Mouse (Mus musculus): ENCODE measurements around the gene Slc23a4.

The Slc23a4 gene

DNA sequence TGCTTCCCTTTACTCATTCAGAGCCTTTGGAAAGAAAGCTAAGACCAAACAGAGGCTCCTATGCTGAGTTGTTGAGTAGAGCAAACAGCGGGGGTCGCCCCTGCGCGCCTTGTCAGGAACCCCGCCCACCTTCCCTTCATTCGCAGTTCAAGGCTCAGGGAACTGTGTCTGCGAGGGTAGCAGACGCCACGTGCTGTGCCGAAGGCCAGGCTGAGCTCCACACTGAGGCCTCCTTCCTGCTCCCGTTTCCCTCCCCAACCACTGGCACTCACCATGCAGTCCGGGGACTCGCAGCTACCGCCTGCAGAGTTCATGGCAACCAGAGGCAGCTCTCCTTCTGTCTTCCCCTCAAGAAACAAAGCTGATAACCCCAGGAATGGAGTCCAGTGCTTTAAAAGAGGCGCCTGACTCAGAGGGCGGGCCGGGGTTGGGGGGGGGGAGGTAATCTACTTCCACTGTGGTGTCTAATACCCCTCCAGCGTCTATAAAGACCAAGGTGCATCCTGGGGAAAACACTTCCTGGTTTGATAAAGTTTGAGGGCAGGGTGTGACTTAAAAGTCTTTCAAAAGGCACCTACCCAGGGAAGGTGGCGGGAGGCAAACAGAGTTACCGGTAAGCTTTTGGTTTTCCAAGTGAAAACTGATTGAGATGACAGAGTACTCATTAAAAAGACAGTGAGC lies at the start of gene Slc23a4:
TSS of gene Slc23a4 (minus strand) at position 324 of the 681 bp plus-strand sequence.
- no peak for DNase-seq

DNA sequence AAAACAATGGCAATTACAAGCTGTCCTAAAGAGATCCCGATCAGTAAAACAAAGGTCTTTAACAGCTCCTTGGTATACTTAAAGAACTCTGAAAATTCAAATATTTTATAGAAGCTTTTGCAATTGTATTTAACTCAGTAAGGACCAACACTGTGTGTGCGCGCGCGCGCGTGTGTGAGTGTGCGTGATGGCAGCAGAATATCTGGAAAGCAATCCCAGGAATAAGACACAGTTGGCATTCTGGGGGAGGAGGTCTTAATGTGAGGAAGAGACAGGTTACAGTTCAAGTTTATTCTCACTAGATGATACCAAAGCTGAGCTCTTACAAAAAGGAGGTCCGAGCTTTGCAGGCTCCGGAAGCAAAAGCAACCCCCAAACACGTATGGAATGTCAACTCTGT lies 45.1 kb upstream of the Slc23a4 start:
- DNase-seq, result no peak

DNA sequence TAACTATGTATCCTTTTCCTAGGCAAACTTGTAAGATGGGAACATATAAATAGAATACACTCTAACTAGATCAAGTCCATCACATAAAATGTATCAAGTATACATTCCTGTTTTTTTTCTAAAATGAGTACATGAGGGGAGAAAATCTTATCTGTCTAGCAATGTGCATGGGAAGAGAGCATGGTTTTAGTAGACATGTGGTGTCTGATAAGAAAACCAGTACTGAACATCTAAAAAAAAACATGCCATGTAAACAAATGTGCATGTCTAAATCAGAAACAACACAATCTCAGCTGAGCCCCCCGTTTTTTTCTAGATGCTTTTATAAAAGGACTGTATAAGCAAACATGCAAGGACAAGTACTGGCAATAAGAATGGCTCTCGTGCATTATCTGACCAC lies 44.5 kb upstream of the Slc23a4 start:
- no peak for DNase-seq

DNA sequence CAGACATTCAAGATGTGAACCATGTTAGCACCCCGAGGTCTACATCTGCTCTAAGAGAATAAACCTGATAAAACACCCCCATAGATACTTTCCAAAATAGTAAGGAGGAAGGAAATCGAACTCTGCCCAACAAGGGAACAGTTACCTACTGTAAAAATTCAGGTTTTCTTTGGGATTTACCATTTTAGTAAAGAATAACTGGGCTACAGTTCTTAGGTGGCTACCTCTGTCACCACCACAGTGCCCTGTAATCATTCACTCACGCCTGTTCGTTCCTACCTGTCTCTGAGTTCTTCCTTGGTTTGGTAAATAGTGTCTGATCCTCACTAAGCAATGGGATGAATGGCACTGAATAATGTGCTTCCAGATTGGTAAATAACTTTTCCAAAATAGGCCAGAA lies 42.6 kb upstream of the Slc23a4 start:
- DNase-seq, result no peak

DNA sequence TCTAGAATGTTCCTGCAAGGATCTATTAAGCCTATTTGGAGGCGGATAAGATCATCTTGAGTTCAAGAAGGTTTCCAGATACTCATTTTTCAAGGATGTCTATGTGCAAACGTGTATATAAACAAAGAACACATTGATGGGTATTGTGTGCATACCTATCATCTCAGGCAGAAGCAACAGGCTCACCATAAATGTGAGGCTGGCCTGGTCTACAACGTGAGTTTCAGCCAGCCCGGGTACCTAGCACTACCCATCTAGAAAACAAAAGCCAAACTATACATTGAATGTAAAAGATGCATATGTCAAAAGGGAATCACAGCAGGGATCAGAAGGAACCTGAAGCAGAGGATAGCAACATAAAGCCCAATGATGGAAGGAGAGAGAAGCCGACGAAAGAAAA lies 42.0 kb upstream of the Slc23a4 start:
- no peak for DNase-seq

DNA sequence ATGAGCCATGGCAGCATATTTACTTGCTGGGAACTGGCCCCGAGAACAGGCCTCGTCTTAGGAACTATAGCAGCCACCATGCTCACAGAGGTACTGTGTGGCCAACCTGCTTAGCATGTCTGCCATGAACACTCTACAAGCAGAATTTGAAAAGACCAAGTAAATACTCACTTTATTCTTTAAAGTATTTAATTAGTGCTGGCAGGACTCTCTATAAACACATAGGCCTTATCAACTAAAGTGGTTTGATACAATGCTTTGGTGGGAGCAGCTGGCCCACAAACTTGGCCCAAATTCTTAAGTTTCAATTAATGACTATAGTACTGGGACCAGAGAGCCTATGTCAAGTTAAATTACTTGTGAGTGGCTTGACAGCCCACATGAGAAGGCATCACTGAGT lies 39.8 kb upstream of the Slc23a4 start:
- DNase-seq, result no peak

DNA sequence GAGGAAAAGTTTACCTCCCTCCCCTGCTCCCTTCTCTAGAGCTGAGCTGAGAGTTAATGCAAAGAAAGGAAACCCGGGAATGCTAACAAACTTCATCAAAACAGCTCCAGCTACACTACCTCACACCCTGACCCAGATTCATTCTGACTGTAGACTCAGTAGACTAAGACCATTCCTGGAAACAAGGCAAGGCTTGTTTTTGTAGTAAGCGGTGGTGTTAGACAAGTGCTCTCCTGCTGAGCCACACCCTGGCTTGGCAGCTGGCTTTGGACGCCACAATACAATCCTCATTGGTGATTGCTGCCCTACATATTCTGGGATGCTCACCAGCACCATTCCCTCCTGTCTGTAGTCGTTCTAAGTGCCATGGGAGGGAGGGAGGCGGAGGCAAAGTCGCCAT lies 39.1 kb upstream of the Slc23a4 start:
- no peak for DNase-seq

DNA sequence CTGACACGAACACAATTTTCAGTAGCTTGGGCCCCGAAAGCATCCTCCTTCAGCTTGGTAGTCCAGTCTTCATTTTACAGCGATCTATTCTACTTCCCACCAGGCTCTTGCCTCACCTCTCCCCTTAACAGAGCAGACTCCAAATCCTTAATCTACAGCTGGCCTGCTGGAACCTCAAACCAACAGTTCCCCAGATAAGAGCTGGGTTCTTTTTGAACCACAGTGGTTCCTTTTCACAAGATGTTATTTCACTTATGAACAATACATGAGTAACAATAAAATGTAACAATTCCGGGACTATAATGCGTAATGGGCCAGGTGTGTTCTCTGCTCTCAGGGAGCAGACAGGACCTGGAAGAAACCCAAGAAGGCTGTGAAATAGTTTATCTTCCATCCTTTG lies 28.4 kb upstream of the Slc23a4 start:
- DNase-seq, result no peak

DNA sequence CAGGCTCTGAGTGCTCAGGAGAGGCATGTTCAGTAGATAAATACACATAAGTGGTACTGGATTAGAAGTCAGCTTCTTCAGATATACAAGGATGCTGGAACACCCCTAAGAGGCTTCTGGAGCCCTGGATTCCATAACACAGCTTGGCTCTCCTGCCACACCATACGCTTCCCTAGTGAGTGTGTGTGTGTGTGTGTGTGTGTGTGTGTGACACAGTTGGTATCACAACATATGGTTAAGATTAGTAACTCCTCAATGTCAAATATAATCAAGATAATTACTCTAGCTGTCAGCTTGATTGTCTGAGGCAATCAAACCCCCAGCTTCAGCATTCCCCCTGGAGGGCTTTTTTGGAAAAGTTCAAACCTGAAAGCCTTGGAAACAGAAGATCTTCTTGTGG lies 23.7 kb upstream of the Slc23a4 start:
- DNase-seq, result no peak

DNA sequence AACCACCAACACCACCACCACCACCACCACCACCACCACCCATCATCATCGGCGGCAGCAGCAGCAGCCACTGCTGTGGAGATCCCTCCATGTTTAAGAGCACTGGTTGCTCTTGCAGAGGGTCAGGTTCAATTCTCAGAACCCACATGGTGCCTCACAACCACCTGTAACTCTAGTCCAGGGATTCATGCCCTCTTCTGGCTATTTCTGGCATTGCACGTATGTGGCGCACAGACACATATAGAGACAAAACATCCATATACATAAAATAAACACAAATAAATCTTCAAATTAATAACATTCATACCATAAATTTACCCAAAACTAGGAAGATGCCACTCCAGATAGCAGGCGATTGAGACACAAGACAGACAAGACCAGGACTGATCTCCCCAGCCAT lies 22.5 kb upstream of the Slc23a4 start:
- DNase-seq, result no peak

DNA sequence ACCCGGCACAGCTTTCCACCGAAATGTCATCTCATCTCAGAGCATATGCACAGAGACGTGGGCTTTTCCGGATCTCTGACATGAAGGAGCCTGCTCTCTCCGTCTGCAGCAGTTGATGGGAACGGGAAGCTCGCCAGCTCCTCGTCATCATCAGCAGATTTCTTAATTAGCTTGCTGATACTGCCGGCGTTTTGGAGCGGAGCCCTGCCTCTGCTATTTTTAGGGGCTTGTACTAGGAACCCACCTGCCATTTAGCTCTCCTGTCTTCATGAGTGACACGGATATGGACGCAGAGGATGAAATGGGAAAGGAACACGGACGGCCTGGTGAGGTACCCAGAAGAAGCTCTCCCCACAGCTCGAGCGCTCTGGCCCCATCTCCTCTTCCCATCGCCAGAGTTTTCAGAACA lies 14.1 kb upstream of the Slc23a4 start:
- DNase-seq, result no peak

DNA sequence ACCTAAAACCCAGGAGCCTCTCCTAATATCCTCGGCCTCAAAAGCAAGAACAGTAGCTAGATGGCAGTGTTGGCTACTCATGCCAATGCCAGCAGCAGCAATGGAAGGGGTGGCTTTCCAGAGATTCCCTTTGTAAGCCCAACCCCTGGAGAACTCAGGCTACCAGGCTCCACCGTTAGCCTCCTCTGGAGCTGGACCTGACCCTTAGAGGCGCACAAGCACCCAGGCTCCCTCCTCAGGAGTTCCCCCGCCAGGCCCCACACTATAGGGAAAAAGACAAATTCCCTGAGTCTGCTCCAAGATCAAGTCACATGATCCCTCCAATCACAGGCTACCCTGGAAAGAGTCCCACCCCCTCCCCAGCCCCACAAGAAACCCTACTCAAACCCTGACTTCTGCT lies 10.9 kb upstream of the Slc23a4 start:
- DNase-seq, result no peak

DNA sequence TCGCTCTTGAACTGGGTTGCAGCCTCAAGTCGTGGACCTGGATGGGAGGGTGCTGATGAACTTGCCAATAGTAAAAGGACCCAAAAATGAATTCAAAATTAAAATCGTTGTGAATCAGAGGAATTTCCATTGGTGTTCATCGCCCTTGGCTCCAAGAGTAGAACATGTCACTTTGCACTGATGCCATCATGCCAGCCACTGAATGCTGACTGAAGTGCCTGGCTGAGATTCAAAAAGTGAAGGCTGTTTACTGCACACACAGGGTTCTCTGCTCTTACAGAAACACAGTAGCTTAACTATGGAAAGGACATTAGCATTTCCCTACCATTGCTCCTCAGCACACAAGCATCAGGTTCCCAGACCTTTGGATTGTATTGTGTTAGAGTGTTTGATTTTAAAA lies 8.3 kb upstream of the Slc23a4 start:
- DNase-seq, result no peak

DNA sequence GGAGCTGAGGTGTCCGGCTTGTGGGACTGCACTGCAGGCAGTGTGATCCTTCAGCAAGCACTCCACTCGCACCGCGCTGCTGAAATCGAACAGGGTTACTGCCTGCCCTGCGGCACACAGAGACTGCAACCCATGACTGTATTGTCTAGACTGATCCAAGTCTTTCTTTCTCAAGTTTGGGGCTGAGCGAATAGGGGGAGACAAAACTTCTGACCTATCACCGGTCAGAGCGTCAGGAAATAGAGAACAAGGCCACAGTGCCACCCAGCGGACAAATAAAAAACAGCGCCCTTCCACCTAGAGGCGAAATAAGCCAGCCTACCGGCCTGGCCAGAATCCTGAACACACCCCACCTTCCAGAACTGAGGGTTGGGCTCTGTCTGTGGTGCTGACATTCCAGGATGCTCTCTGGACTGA lies 7.1 kb upstream of the Slc23a4 start:
- DNase-seq, result peak; percentile 83 to 84

DNA sequence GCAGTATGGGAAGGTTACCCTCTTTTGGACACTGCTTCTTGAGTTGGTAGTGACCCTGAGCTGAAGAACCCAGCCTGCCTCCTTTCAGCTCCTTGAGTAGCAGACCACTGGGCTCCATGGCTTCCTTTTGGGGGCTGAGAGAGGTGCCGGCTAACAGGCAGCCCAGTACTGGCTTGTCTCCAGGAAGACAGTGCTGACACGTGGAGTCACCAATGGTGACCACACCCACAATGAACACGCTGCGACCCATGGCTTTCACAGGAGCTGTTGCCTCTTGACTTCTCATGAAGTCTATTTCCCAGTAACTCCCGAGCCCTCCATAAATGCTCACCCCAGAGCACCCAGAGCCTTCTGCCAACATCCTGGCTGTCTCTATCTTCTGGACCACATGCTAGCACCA lies 6.5 kb upstream of the Slc23a4 start:
- DNase-seq, result peak in 1 of 2 experiments; percentile 5

DNA sequence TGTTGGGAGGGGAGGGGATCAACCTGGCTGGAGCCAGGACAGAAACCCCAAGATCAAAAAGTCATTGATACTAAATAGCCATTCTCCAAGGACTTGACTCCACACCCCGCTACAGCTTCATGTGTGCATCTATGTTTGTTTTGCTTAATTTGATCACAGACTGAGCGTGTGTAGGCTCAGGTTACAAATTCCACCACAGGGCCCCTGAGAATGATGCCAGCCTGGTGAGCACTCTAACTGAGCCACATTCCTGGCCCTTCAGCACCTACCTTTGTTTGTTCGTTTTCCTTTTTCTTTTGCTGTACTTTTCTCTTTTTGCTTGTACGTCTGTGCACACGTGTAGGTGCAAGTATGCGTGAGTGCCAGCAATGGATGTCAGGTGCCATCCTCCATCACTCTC lies 1.1 kb upstream of the Slc23a4 start:
- no peak for DNase-seq

DNA sequence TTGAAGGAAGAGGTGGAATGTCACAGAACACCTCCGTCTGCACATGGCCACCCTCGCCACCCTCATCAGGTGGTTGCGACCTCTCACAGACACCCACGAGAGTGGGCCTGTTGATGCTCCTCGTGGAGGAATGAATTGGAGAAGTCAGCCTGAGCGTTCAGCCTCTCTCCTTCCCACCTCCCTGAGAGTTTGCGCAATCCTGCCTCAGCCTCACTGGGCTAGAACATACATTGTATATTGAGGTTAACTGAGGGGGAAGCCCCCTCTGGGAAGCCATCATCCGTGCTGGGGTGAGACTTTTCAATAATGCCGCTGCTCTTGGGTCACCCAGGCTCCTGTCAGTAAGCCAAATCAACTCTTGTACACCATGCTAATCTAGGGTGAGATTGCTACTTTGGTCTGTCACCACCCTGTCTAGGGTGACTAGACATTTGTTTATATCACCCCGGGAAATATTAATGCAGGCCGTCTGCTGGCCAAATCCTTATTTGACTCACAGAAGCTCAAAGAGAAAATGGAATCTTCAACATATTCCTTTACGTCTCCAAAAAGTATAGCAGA lies 1.0 kb downstream of the Slc23a4 start:
- no peak for DNase-seq

DNA sequence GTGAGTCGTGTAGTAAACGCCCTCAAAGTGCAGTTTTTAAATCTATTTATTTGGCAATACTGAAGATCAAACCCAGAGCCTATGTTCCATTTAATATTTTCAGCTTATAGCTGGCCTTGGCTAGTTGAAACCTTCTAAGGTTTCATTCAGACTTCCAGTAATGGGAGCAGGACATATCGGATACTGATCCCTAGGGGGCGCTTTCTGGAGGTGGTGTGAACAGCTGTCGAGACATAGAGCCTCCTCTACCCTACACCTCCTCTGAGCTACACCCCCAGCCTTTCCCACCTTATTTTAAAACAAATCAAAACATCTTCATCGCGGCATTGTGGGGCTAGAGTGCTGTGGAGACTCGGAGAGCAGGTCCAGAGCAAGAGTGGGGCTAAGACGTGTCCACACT lies 7.5 kb downstream of the Slc23a4 start:
- DNase-seq, result no peak

DNA sequence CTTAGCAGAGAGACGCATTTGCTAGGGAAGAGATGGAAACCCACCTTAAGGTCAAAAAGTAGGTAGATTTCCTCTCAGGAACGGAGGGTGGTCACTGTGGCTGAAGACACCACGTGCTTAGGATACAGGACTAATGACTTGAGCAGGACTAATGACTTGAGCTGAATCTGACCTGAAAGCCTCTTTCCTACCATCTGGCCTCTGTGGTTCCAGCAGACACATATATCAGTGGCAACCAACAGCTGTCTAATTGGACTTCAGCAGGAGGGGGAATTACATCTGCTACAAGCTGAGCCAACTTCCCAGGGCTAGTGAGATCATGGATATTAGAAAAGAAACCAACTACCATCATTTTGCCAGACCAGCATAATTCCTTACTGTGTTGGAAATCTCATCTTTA lies 8.9 kb downstream of the Slc23a4 start:
- no peak for DNase-seq

DNA sequence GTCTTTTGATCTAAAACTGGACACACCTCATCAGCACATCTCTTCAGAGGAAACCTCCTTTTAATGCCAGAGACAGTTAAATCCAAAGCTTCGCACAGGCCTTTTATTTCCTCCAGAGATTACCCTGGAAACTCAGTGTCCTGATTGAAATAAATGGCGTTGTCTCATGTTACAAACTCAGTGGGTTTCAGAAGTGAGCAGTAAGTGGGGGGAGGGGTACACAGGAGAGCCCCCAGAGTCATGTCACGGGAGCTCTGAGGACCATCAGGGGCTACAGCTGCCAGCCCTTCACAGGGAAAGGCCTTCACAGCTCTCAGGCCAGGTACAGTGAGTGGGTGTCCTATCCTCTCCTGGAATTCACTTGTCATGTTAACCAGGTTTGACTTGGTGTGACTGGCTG lies 17.0 kb downstream of the Slc23a4 start:
- DNase-seq, result no peak

DNA sequence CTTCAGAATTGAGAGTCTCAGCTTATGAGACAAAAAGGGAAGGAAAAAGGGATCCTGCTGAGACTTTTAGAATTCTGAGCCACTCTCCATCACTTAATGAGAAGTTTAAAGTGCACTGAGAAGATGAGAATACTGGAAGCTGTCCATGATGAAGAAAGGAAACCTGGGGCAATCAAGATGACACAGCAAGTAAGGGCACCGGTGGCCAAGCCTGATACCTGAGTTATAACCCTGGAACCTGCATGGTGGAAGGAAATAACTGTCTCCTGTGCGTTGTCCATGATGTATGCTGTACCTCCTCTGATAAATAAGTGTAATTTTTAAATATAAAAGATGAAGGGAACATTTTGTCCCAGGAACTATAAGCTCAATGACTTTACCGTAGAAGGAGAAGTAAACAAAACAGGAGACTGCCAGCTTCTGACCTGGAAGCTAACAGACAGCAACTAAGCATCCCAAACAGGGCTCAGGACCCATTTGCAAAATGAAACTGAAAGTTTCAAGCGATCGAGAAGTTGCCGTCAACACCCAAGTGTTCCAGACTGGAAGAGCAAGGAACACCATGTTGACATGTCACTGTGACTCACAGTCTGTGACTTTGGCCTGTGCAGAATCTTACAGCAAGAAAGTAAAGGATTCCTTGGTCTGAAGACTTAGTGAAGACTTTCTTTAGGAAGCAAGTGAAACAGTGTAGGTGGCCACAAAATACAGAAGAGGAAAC lies 22.2 kb downstream of the Slc23a4 start:
- DNase-seq, result no peak

DNA sequence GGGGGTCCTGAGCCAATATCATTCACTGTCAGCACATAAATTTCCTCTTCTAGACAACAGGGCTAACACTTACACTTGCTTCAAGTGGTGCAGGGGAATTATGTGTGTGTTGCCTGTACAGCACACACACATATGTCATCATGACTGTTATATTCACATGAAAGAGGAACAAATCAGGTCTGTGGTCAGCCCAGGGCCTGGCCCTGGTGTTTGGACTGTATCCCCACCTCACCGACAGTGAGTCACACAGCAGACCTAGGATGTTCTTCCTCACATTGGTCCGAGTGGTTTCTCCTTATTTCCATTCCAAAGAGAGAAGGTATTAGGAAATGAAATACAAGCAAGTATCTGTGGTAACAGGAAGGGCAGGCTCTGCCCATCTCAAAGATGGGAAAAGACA lies 23.7 kb downstream of the Slc23a4 start:
- DNase-seq, result no peak

DNA sequence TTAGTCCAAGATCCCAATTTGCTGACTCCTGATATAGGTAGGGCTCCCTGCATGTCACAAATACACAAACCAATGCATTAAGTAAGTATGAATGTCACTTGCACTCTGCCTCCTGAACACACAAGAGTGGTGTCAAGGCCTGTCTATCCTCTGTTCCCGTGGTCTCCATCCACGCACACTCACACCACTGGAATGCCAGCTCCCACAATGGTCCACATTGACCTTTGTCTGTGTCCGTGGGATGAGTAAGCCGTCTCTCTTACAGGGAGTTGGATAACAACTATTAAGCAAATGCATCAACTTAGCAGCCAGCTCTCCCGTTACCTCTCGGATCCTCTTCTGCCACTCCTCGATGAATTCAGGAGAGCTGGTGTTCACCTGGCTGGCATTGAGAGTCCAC lies 29.1 kb downstream of the Slc23a4 start:
- DNase-seq, result no peak

DNA sequence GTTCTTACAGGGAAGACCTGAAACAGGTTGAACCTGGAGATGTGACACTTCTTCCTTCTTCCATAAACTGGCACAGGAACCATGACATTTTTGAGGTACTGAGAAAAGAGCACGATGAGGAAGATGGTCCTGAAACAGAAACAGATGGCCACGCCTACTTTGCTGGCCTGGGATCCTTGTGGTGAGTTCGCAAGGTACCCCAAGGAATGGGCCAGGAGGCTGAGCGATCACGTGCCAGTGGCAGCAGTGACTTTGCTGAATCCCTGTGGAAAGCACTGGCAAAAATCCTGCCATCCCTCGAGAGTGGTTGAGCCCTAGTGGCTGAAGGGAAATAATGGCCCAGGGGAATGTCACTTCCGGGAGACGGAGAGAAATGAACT lies 32.4 kb downstream of the Slc23a4 start:
- no peak for DNase-seq
